Mouse (Mus musculus) layer of hippocampus, adult 2 months (tissue): ENCODE results near the gene Vps54. TPM values are rescaled to one million over a fixed set of nuclear protein-coding genes. Genes with fewer than 3 reads are reported as not detected.

ENCODE experiments used
- DNase-seq, 2 experiments: peaks; one replicate each; pipeline ENCODE4 v3.0.0; 2022; ENCODE audit warnings: low spot score in 2 of 2
- H3K27ac ChIP-seq: fragments of 200-600 bp; 2 replicates; pipeline ENCODE4 v1.8.1; 2022
- H3K4me3 ChIP-seq: fragments of 200-600 bp; 2 replicates; pipeline ENCODE4 v1.8.1; 2022; ENCODE audit warnings: mild to moderate bottlenecking
- CTCF ChIP-seq: fragments of 200-600 bp; conservative IDR thresholded peaks from 2 replicates; pipeline ENCODE4 v1.8.1; 2022; ENCODE audit warnings: antibody characterized with exemption, mild to moderate bottlenecking, moderate library complexity
- total RNA-seq, 2 experiments: library from RNA; stranded (reverse); gene quantifications; 2 replicates each; pipeline ENCODE4 v1.2.3; 2021

Gene Vps54
- total RNA-seq, 2 experiments from 2014 or later, result 27.1 to 28.4 TPM

DNA sequence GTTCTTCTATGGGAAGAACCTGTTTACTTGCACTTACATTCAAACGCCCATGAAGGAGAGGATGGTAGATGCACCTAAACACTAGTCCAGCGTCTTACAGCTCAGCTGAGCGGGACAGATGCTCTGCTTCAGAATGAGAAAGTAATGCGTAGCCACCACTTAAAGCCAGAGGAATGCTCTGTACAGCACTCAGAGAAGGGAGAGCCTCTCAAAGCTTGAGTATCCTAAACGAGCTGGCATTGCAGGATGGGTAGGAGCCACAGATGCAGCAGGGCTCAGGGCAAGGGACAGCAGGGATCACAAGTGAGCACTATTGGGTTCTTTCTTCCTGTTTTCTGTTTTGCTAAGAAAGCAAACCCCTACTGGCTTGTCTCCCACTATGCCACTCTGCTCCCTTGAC lies 88.4 kb downstream of the Vps54 start:
- Histone ChIP-seq H3K4me3 (no peak overlapping the region), H3K27ac (no peak overlapping the region)
- DNase-seq, result no peak
- no peak for TF ChIP-seq CTCF

DNA sequence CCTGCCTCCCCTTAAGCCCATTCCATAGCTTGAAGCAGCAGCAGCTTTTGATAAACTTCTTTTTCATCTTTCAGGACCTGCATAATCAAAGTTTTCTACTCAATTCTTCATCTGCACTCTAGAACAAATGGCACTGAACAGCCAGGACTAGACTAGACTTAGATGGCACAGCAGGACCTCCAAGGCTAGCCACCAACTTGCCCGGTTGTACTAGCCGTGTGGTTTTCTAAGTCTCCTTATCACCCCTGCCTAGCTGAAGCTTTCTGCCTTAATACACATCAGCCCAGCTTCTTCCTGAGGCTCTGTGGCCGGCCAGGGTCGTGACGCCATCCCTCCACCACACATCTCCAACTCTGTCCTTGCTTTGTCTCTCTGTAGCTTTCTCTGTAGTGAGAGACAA lies 89.1 kb downstream of the Vps54 start:
- Histone ChIP-seq H3K4me3 (no peak overlapping the region), H3K27ac (no peak overlapping the region)
- TF ChIP-seq CTCF, result no peak
- DNase-seq, result no peak

GRCm38 (mm10) chr11:21332639-21333295 lies 93.7 kb downstream of the Vps54 start:
- TF ChIP-seq CTCF, result no peak
- Histone ChIP-seq H3K27ac (no peak overlapping the region), H3K4me3 (no peak overlapping the region)
- no peak for DNase-seq

DNA sequence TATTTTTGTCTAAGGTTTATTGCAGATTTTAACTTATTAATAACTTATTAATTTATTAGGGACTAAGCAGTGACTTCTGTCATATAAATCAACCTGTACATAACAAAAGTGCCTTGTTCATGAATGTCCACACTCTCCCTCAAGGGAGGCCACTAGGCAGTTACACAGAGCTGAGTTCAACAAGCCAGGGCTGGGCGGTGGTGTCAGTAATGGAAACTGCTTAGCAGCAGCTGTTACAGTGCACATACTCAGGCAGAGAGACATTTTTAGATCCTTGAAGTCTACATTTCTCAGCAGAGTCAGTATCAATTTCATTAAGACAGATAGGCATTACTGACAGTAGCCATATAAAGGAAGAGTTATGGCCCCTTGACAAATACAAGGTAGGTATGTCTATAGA lies 98.8 kb downstream of the Vps54 start:
- TF ChIP-seq CTCF, result no peak
- DNase-seq, result no peak
- Histone ChIP-seq H3K27ac (peak overlapping the region; percentile 10; the same call in 1 of the 2 replicates), H3K4me3 (no peak overlapping the region)

- no peak overlapping the region for H3K4me3 ChIP-seq
- no peak for DNase-seq
- TF ChIP-seq CTCF, result no peak
- H3K27ac ChIP-seq, result peak overlapping the region; percentile 23; the same call in 1 of the 2 replicates
Observed at GRCm38 (mm10) chr11:21339088-21339487, 100.0 kb downstream of the Vps54 start.

DNA sequence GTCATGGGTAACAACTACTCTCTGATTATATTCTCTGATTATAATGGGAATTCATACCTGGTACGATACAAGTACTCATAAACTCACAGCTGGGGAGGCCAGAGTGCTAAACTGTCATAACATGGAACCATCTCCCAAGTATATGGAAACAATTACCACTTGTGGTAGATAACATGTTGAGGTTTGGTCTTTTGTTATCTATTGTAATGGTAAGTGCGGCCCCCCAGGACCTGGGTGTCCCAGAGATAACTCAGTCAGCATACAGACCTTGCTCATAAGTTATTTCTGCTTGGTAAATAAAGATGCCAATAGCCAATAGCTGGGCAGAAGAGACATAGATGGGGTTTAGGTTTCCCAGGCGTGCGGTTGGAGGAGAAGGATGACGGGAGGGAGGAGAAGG lies 104.4 kb downstream of the Vps54 start:
- Histone ChIP-seq H3K27ac (no peak overlapping the region), H3K4me3 (no peak overlapping the region)
- no peak for DNase-seq
- TF ChIP-seq CTCF, result no peak

DNA sequence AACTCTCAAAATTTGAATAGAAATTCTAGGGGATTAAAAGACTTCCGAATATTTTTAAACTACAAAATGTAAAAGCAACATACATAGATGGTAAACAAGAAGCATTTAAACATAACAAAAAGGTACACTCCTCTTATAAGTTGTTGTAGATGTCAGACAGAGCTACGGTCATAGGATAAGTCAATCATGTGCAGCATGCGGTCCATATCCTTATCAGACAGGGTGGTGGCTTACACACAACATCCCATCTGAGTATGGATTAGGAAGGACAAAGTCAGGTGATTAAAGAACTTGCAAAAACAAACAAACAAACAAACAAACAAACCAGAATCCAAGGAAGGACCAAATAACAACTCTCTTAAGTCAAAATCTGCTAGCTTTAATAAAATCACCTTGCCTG lies 106.9 kb downstream of the Vps54 start:
- Histone ChIP-seq H3K27ac (no peak overlapping the region), H3K4me3 (no peak overlapping the region)
- DNase-seq, result no peak
- no peak for TF ChIP-seq CTCF

- no peak overlapping the region for H3K4me3 ChIP-seq
- H3K27ac ChIP-seq, result no peak overlapping the region
- TF ChIP-seq CTCF, result no peak
- no peak for DNase-seq
Observed at GRCm38 (mm10) chr11:21348890-21349289, 109.8 kb downstream of the Vps54 start.

GRCm38 (mm10) chr11:21351296-21351695 lies 112.2 kb downstream of the Vps54 start:
- TF ChIP-seq CTCF, result no peak
- Histone ChIP-seq H3K4me3 (no peak overlapping the region), H3K27ac (no peak overlapping the region)
- DNase-seq, result no peak

DNA sequence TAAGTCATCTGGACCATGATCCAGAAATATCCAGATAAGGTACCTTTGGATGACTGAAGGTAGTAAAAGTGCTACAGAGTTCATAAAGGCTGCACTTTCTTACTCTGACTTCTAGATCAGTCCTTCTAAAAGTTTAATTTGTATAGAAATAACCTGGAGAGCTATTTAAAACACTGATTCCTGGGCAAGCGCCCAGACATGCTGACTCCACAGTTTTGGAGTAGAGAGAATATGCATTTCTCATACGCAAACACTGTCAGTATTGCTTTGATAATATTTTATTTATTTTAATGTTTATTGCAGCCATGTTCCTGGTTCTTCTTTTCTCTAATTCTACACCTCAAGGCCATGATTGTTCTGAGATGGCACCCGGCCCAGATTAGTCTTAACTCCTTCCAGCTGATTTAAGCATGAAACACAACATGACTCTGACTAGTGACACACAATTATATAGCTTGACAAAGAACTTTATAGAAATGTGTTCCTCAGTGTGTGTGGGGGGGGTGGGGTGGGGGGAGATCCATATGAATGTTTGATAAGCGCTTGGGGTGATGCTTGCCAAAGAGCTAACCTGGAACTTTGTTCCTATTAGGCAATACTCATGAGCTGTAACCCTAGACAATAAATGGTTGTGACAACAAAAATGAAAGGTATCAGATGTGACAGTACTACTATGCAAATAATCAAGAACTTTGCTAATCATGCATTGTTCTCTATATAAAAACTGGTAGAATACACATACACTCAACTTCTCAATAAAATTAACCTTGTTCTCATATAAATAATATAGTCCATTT lies 124.3 kb downstream of the Vps54 start:
- TF ChIP-seq CTCF, result no peak
- no peak for DNase-seq
- H3K27ac ChIP-seq, result peak overlapping the region; percentile 97
- no peak overlapping the region for H3K4me3 ChIP-seq

DNA sequence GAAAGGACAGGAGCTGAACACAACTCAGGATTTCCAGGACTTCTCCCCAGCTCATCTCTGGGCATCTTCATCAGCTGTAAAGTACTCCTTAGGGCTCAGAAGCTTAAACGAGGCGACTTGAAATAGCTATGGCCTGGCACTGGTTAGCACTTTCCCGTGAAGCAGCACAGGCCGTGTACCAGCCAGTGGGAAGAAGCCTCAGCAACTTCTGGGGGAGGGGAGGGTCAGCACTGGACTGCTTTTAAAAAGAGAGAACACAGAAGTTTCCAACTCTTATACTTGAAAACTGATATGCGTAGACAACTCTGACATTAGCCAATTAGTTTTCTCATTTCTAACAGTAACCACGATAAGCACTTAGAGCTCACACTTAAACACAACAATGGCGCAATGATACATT lies 129.4 kb downstream of the Vps54 start:
- no peak for DNase-seq
- H3K27ac ChIP-seq, result peak overlapping the region; percentile 97
- no peak for TF ChIP-seq CTCF
- H3K4me3 ChIP-seq, result peak overlapping the region; percentile 93

GRCm38 (mm10) chr11:21369248-21370016 lies 130.4 kb downstream of the Vps54 start:
- H3K27ac ChIP-seq, result peak overlapping the region; percentile 97
- TF ChIP-seq CTCF, result no peak
- DNase-seq, result no peak
- peak overlapping the region; percentile 93 for H3K4me3 ChIP-seq
